ENCODE assay signal across 16 mouse cellular contexts in the genomic region with DNA sequence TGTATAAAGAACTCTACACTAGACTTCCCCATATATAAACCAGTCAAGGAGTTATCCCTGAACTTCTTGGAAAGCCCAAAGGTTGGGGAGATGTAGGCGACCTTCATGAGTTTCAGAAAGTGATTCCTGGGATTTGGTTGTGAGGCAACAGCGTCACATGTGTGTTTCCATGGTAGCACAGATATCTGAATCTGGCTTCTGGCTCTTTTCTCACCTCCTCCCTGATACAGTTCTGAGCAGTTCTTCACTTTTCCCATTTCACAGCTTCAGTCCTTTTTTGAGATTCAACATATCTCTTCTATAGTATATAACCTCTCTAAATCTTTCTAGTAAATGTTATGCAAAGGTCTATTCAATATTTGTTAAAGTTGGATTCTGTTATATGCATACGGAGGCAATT.
"Had no signal": no experiment of that assay in that cellular context is flagged by ENCODE, and none has a peak within 500 bp of the region (broad histone marks: within the 10 kb centered on the region; RNA-seq: fewer than 3 reads in every experiment).

No protein-coding gene starts in this region.

- H3K9ac ChIP-seq: neural tube, embryonic 13.5 days; neural tube, embryonic 15.5 days; stomach, embryonic 15.5 days had no signal

- H3K36me3 ChIP-seq: neural tube, embryonic 13.5 days; neural tube, embryonic 15.5 days; stomach, embryonic 15.5 days had no signal

- H3K27me3 ChIP-seq: neural tube, embryonic 13.5 days; neural tube, embryonic 15.5 days; stomach, embryonic 15.5 days had no signal

- H3K4me1 ChIP-seq: neural tube, embryonic 13.5 days; neural tube, embryonic 15.5 days; stomach, embryonic 15.5 days had no signal

- H3K4me2 ChIP-seq: neural tube, embryonic 13.5 days; neural tube, embryonic 15.5 days; stomach, embryonic 15.5 days had no signal

- H3K9me3 ChIP-seq: neural tube, embryonic 13.5 days; neural tube, embryonic 15.5 days; stomach, embryonic 15.5 days had no signal

- DNase-seq: retina, postnatal 1 day; right cerebral cortex, adult 18-20 months; right cerebral cortex, postnatal 14 days; right cerebral cortex, postnatal 25 days; right cerebral cortex, postnatal 4 days; spleen, adult 18-20 months; thymus, adult 18-20 months; thymus, adult 2 months; thymus, postnatal 14 days; thymus, postnatal 25 days; thymus, postnatal 36 days; thymus, postnatal 4 days had no signal

- H3K27ac ChIP-seq: neural tube, embryonic 13.5 days; neural tube, embryonic 15.5 days; stomach, embryonic 15.5 days; stomach, postnatal 0 days had no signal

- H3K4me3 ChIP-seq: neural tube, embryonic 13.5 days; neural tube, embryonic 15.5 days; stomach, embryonic 15.5 days had no signal
